Mouse (Mus musculus): Measurements from ENCODE around the gene Bcl2l13. TPM values are rescaled to one million over a fixed set of nuclear protein-coding genes. Genes with fewer than 3 reads are reported as not detected.
A peak's percentile ranks its signal among the peaks of the same experiment; 100 is the strongest.

Bcl2l13 gene
- total RNA-seq, 1 experiment: 19.5 TPM

DNA sequence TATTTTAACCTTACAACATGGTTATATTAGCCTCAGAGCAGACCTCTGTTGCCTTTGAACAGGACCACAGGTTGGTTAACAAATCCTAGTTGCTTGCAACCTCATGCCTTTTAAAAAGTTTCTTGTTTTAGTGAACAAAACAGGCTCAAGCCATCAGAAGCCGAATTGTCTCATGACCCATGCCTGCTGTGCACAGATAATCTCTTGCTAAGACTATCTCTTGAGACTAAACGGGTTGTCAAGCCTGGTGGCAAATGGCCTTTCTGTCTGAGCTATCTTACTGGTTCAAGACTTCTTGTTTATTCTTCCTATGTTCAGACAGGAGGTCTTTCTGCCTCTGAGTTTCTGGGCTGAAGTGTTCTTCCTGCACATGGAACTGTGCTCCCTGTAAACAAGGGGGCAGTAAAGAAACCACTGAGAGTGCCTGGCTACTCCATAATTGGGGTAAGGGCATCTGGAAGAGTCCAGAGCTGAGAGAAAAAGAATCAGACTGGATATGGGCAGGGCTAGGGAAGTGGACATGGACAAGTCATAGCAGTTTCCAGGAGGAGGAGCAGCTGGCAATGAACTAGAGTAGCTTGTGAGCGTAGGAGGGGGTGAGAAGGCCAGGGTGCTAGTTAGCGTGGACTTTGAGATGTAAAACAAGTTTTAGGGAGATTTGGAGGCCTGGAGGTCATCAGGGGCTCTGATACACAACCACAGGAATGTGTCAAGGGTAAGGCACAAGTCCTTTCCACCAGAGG, 5.0 kb upstream of the Bcl2l13 start:
- Histone ChIP-seq H3K9me3 (ENCODE audit: control insufficient read depth, insufficient read depth, low read depth, low read length) (no peaks in the 10 kb centered on the region), H3K36me3 (ENCODE audit: control insufficient read depth, insufficient read depth, low read length, poor library complexity, severe bottlenecking) (no peaks in the 10 kb centered on the region), H3K9ac (ENCODE audit: insufficient read depth, low read depth, low read length, poor library complexity, severe bottlenecking) (no peak overlapping the region), H3K4me1 (ENCODE audit: control insufficient read depth in 2 of 2, insufficient read depth in 2 of 2, low read length in 2 of 2, poor library complexity in 1 of 2) (no peaks in the 10 kb centered on the region), H3K27ac (ENCODE audit: insufficient read depth, low read depth, low read length, poor library complexity, severe bottlenecking) (no peak overlapping the region), H3K4me3 (ENCODE audit: insufficient read depth in 1 of 2, low read depth in 1 of 2, low read length in 2 of 2, poor library complexity in 1 of 2, severe bottlenecking in 1 of 2) (no peak overlapping the region)
- TF ChIP-seq ZC3H11A (IDR thresholded peaks at IDR 0.05; ENCODE audit: borderline replicate concordance, low read depth, low read length): no peak
- TF ChIP-seq MAFK (IDR thresholded peaks at IDR 0.05; ENCODE audit: insufficient read depth, low read depth, low read length): no peak
- no peak for TF ChIP-seq CHD2 (IDR thresholded peaks at IDR 0.05; ENCODE audit: low read depth, low read length)
- TF ChIP-seq ZNF384 (IDR thresholded peaks at IDR 0.05; ENCODE audit: low read depth, low read length): no peak
- TF ChIP-seq HCFC1 (IDR thresholded peaks at IDR 0.05; ENCODE audit: borderline replicate concordance, insufficient read depth, low read length): no peak
- in situ Hi-C loops (cut with MboI; ENCODE audit: low sequenced_read_pairs in 2 of 2, unreplicated experiment in 2 of 2): no loop called here
- DNase-seq (ENCODE audit: low read depth, low spot score): no peak

- in situ Hi-C loops (cut with MboI; ENCODE audit: low sequenced_read_pairs in 2 of 2, unreplicated experiment in 2 of 2): no loop called here
- TF ChIP-seq ZNF384 (IDR thresholded peaks at IDR 0.05; ENCODE audit: low read depth, low read length): no peak
- no peak for TF ChIP-seq CHD2 (IDR thresholded peaks at IDR 0.05; ENCODE audit: low read depth, low read length)
- no peak for TF ChIP-seq ZC3H11A (IDR thresholded peaks at IDR 0.05; ENCODE audit: borderline replicate concordance, low read depth, low read length)
- no peak for TF ChIP-seq MAFK (IDR thresholded peaks at IDR 0.05; ENCODE audit: insufficient read depth, low read depth, low read length)
- TF ChIP-seq HCFC1 (IDR thresholded peaks at IDR 0.05; ENCODE audit: borderline replicate concordance, insufficient read depth, low read length): no peak
- H3K27ac ChIP-seq (ENCODE audit: insufficient read depth, low read depth, low read length, poor library complexity, severe bottlenecking): no peak overlapping the region
- no peak for DNase-seq (ENCODE audit: low read depth, low spot score)
- H3K4me3 ChIP-seq (ENCODE audit: insufficient read depth in 1 of 2, low read depth in 1 of 2, low read length in 2 of 2, poor library complexity in 1 of 2, severe bottlenecking in 1 of 2): no peak overlapping the region
- no peaks in the 10 kb centered on the region for H3K4me1 ChIP-seq (ENCODE audit: control insufficient read depth in 2 of 2, insufficient read depth in 2 of 2, low read length in 2 of 2, poor library complexity in 1 of 2)
- H3K9me3 ChIP-seq (ENCODE audit: control insufficient read depth, insufficient read depth, low read depth, low read length): no peaks in the 10 kb centered on the region
- no peak overlapping the region for H3K9ac ChIP-seq (ENCODE audit: insufficient read depth, low read depth, low read length, poor library complexity, severe bottlenecking)
- H3K36me3 ChIP-seq (ENCODE audit: control insufficient read depth, insufficient read depth, low read length, poor library complexity, severe bottlenecking): no peaks in the 10 kb centered on the region
Measured at GRCm38 (mm10) chr6:120832097-120832496, 3.9 kb upstream of the Bcl2l13 start.

- no peaks in the 10 kb centered on the region for H3K36me3 ChIP-seq (ENCODE audit: control insufficient read depth, insufficient read depth, low read length, poor library complexity, severe bottlenecking)
- H3K4me3 ChIP-seq (ENCODE audit: insufficient read depth in 1 of 2, low read depth in 1 of 2, low read length in 2 of 2, poor library complexity in 1 of 2, severe bottlenecking in 1 of 2): no peak overlapping the region
- no peaks in the 10 kb centered on the region for H3K9me3 ChIP-seq (ENCODE audit: control insufficient read depth, insufficient read depth, low read depth, low read length)
- no peaks in the 10 kb centered on the region for H3K4me1 ChIP-seq (ENCODE audit: control insufficient read depth in 2 of 2, insufficient read depth in 2 of 2, low read length in 2 of 2, poor library complexity in 1 of 2)
- no peak overlapping the region for H3K27ac ChIP-seq (ENCODE audit: insufficient read depth, low read depth, low read length, poor library complexity, severe bottlenecking)
- in situ Hi-C loops (cut with MboI; ENCODE audit: low sequenced_read_pairs in 2 of 2, unreplicated experiment in 2 of 2): no loop called here
- DNase-seq (ENCODE audit: low read depth, low spot score): no peak
- TF ChIP-seq ZNF384 (IDR thresholded peaks at IDR 0.05; ENCODE audit: low read depth, low read length): no peak
- no peak for TF ChIP-seq HCFC1 (IDR thresholded peaks at IDR 0.05; ENCODE audit: borderline replicate concordance, insufficient read depth, low read length)
- TF ChIP-seq CHD2 (IDR thresholded peaks at IDR 0.05; ENCODE audit: low read depth, low read length): no peak
- no peak for TF ChIP-seq ZC3H11A (IDR thresholded peaks at IDR 0.05; ENCODE audit: borderline replicate concordance, low read depth, low read length)
- TF ChIP-seq MAFK (IDR thresholded peaks at IDR 0.05; ENCODE audit: insufficient read depth, low read depth, low read length): no peak
- no peak overlapping the region for H3K9ac ChIP-seq (ENCODE audit: insufficient read depth, low read depth, low read length, poor library complexity, severe bottlenecking)
Measured at GRCm38 (mm10) chr6:120834766-120835321, 1.2 kb upstream of the Bcl2l13 start.

GRCm38 (mm10) chr6:120836389-120837151, 558 bp downstream of the Bcl2l13 start:
- TF ChIP-seq MAFK (IDR thresholded peaks at IDR 0.05; ENCODE audit: insufficient read depth, low read depth, low read length) (no peak), CHD2 (IDR thresholded peaks at IDR 0.05; ENCODE audit: low read depth, low read length) (no peak), ZC3H11A (IDR thresholded peaks at IDR 0.05; ENCODE audit: borderline replicate concordance, low read depth, low read length) (no peak), ZNF384 (IDR thresholded peaks at IDR 0.05; ENCODE audit: low read depth, low read length) (no peak), HCFC1 (IDR thresholded peaks at IDR 0.05; ENCODE audit: borderline replicate concordance, insufficient read depth, low read length) (no peak)
- H3K36me3 ChIP-seq (ENCODE audit: control insufficient read depth, insufficient read depth, low read length, poor library complexity, severe bottlenecking): no peaks in the 10 kb centered on the region
- H3K9me3 ChIP-seq (ENCODE audit: control insufficient read depth, insufficient read depth, low read depth, low read length): no peaks in the 10 kb centered on the region
- DNase-seq (ENCODE audit: low read depth, low spot score): no peak
- in situ Hi-C loops (cut with MboI; ENCODE audit: low sequenced_read_pairs in 2 of 2, unreplicated experiment in 2 of 2): no loop called here
- H3K4me1 ChIP-seq (ENCODE audit: control insufficient read depth in 2 of 2, insufficient read depth in 2 of 2, low read length in 2 of 2, poor library complexity in 1 of 2): no peaks in the 10 kb centered on the region
- peak overlapping the region; percentile 84 to 97 for H3K4me3 ChIP-seq (ENCODE audit: insufficient read depth in 1 of 2, low read depth in 1 of 2, low read length in 2 of 2, poor library complexity in 1 of 2, severe bottlenecking in 1 of 2)
- H3K27ac ChIP-seq (ENCODE audit: insufficient read depth, low read depth, low read length, poor library complexity, severe bottlenecking): peak overlapping the region; percentile 48; the same call in 1 of the 2 replicates
- peak overlapping the region; percentile 92 for H3K9ac ChIP-seq (ENCODE audit: insufficient read depth, low read depth, low read length, poor library complexity, severe bottlenecking)
